Mouse (Mus musculus): ENCODE data around the gene Esp6. TPM values are rescaled to one million over a fixed set of nuclear protein-coding genes. Genes with fewer than 3 reads are reported as not detected.

Esp6 gene
- not detected for polyA plus RNA-seq (2017; shearing (Covaris generic))

GRCm38 (mm10) chr17:40561207-40561606, at the start of gene Esp6:
TSS of gene Esp6 (plus strand) at chr17:40561507.

GRCm38 (mm10) chr17:40519818-40520217, 41.5 kb upstream of the Esp6 start, which contains the start of gene Esp8:
TSS of gene Esp8 (plus strand) at chr17:40520022.

GRCm38 (mm10) chr17:40598294-40598693, 37.0 kb downstream of the Esp6 start, which contains the start of gene Esp4:
TSS of gene Esp4 (plus strand) at chr17:40598594.

Other genes with a start within 250 kb of the Esp6 start
- 2.3 TPM for gene Crisp1, start 242.3 kb upstream of the Esp6 start, polyA plus RNA-seq (2017; shearing (Covaris generic))
- not detected for gene Esp8, start 41.5 kb upstream of the Esp6 start, polyA plus RNA-seq (2017; shearing (Covaris generic))
- gene Esp4, start 37.1 kb downstream of the Esp6 start, polyA plus RNA-seq (2017; shearing (Covaris generic)) = not detected
- gene Esp3, start 70.6 kb downstream of the Esp6 start, polyA plus RNA-seq (2017; shearing (Covaris generic)) = not detected
- not detected for gene Esp1, start 165.6 kb downstream of the Esp6 start, polyA plus RNA-seq (2017; shearing (Covaris generic))
- not detected for gene Crisp2, start 245.5 kb downstream of the Esp6 start, polyA plus RNA-seq (2017; shearing (Covaris generic))
- 0.07 TPM for gene Rhag, start 249.6 kb downstream of the Esp6 start, polyA plus RNA-seq (2017; shearing (Covaris generic))

Data from CD4-positive, CD25-positive, alpha-beta regulatory T cell (primary cell).